Mouse (Mus musculus): ENCODE measurements around the gene Akt3. TPM values are rescaled to one million over a fixed set of nuclear protein-coding genes. Genes with fewer than 3 reads are reported as not detected.

Gene Akt3
- polyA plus RNA-seq (2012; fragmentation: generic; extraction: Trizol) = 1 to 10 TPM in 1 of 2 experiments, under 1 TPM in 1; 0.56 to 4.2 TPM

GRCm38 (mm10) chr1:177258034-177258342 is at the start of gene Akt3:
Akt3 (minus strand) TSS chr1:177258203.

Other genes with a start within 250 kb of the Akt3 start
- 1 to 10 TPM in 1 of 2 experiments, under 1 TPM in 1; 0.18 to 1.5 TPM for gene Zbtb18, start 184.1 kb upstream of the Akt3 start, polyA plus RNA-seq (2012; fragmentation: generic; extraction: Trizol)